Mouse (Mus musculus): Measurements from ENCODE around the gene Sytl2. TPM values are rescaled to one million over a fixed set of nuclear protein-coding genes. Genes with fewer than 3 reads are reported as not detected.

Gene Sytl2
- polyA plus RNA-seq, 1 experiment = 5.9 TPM

DNA sequence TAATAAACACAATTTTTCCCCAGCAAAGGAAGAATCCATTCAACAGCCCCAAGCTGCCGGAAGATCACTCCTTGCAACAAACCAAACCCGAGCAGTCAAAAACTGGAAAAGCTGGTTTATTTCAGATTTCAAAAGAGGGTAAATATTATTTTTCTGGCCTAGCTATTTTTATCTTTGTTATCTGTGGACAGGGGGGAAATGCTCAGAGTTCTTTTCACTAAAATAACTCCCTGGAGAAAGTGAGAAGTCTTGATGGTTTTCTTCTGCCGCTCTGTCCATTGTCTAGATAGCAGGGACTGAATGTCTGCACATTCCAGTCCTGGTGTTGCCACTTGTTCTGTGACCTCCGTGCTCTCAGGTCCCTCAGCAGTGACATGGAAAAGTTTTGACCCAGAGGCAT, 70.8 kb downstream of the Sytl2 start:
- no peak for TF ChIP-seq CTCF (IDR thresholded peaks at IDR 0.05; ENCODE audit: borderline replicate concordance, control insufficient read depth, extremely low read depth, insufficient read depth, low read length, poor library complexity)
- TF ChIP-seq POLR2A (IDR thresholded peaks at IDR 0.05; ENCODE audit: control insufficient read depth, extremely low read depth, insufficient read depth, low read length, poor library complexity) = no peak
- no peak for DNase-seq
- Histone ChIP-seq H3K36me3 (ENCODE audit: control insufficient read depth, insufficient read depth, low read length) (no peaks in the 10 kb centered on the region), H3K27me3 (ENCODE audit: control insufficient read depth, insufficient read depth, low read length) (no peaks in the 10 kb centered on the region), H3K4me1 (replicated peaks; ENCODE audit: control insufficient read depth, insufficient read depth, low read length) (no peaks in the 10 kb centered on the region), H3K4me3 (ENCODE audit: control insufficient read depth, insufficient read depth, low read length) (no peak overlapping the region), H3K27ac (ENCODE audit: control insufficient read depth, insufficient read depth, low read length) (no peak overlapping the region)
- WGBS = 95% methylated on average over 4 of the region's 4 CpGs

DNA sequence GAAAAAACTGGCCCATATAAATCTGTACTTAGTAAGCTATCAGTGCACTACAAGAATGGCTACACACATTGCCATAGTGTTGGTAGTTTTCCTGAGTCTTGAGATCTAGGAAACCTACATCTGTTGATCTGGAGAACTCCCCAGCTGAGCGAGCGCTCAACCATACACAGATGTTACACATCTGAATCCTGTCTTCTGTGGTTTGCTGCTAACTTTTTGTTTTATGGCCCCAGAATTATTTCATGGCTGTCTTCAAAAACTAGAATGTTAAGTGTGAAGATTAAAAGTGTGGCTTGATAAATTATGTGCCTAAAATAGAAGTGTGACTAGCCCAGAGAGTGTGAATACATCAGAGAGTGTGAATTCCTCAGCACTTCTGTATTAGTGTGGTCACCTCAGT, 82.4 kb downstream of the Sytl2 start:
- WGBS = 55% methylated on average over 2 of the region's 2 CpGs
- H3K36me3 ChIP-seq (ENCODE audit: control insufficient read depth, insufficient read depth, low read length) = no peaks in the 10 kb centered on the region
- no peak for DNase-seq
- H3K27ac ChIP-seq (ENCODE audit: control insufficient read depth, insufficient read depth, low read length) = no peak overlapping the region
- no peak for TF ChIP-seq POLR2A (IDR thresholded peaks at IDR 0.05; ENCODE audit: control insufficient read depth, extremely low read depth, insufficient read depth, low read length, poor library complexity)
- no peak for TF ChIP-seq CTCF (IDR thresholded peaks at IDR 0.05; ENCODE audit: borderline replicate concordance, control insufficient read depth, extremely low read depth, insufficient read depth, low read length, poor library complexity)
- H3K27me3 ChIP-seq (ENCODE audit: control insufficient read depth, insufficient read depth, low read length) = no peaks in the 10 kb centered on the region
- H3K4me1 ChIP-seq (replicated peaks; ENCODE audit: control insufficient read depth, insufficient read depth, low read length) = no peaks in the 10 kb centered on the region
- H3K4me3 ChIP-seq (ENCODE audit: control insufficient read depth, insufficient read depth, low read length) = no peak overlapping the region

DNA sequence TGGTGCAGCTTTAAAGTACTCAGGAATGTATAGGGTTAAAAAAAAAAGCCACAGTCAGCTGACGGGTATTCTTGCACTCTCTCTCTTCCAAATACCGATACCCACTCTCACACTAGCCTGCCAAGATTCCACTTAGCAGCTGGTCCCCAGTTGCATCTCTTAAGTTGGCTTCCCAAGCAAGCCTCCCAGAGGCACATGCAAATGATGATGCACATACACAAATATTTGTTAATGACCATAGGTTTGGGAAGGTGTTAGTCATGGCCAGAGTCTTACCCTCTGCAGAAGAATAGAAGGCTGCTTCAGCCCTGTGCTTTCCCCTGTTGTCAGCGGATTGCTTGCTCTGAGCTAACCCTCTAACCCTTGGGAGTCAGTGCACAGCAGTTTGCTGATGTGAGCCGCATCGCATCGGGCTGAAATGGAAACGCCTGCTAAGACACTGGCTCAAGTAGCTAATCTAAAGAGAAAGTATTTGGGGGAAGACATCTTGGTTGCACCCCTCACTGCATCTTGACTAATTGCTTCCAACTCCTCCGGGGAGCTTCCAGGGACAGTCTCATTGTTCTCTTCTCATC, 84.9 kb downstream of the Sytl2 start:
- Histone ChIP-seq H3K4me3 (ENCODE audit: control insufficient read depth, insufficient read depth, low read length) (no peak overlapping the region), H3K36me3 (ENCODE audit: control insufficient read depth, insufficient read depth, low read length) (no peaks in the 10 kb centered on the region), H3K4me1 (replicated peaks; ENCODE audit: control insufficient read depth, insufficient read depth, low read length) (no peaks in the 10 kb centered on the region), H3K27me3 (ENCODE audit: control insufficient read depth, insufficient read depth, low read length) (no peaks in the 10 kb centered on the region), H3K27ac (ENCODE audit: control insufficient read depth, insufficient read depth, low read length) (no peak overlapping the region)
- no peak for DNase-seq
- WGBS = 50% methylated on average over 8 of the region's 8 CpGs
- TF ChIP-seq POLR2A (IDR thresholded peaks at IDR 0.05; ENCODE audit: control insufficient read depth, extremely low read depth, insufficient read depth, low read length, poor library complexity) (no peak), CTCF (IDR thresholded peaks at IDR 0.05; ENCODE audit: borderline replicate concordance, control insufficient read depth, extremely low read depth, insufficient read depth, low read length, poor library complexity) (no peak)

DNA sequence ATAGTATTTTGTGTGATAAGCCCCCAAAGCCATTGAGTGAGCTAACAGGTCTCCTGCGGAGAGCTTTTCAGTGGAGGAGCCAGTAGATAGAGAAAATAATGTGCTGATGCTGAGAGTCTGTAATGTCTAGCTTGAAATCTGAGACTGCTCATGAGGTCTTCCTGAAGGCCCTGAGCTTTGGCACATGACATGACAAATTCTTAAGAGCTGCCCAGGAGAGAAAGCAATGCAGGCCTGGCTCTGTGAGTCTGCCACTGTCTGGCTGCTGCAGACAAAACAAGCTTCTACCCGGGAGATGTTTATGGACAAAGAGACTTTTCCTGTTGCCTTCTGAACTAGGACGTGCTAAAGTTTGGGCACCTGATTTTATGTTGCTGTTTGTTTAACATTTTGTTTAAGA, 87.7 kb downstream of the Sytl2 start:
- no peak for TF ChIP-seq POLR2A (IDR thresholded peaks at IDR 0.05; ENCODE audit: control insufficient read depth, extremely low read depth, insufficient read depth, low read length, poor library complexity)
- no peak for TF ChIP-seq CTCF (IDR thresholded peaks at IDR 0.05; ENCODE audit: borderline replicate concordance, control insufficient read depth, extremely low read depth, insufficient read depth, low read length, poor library complexity)
- no peak overlapping the region for H3K27ac ChIP-seq (ENCODE audit: control insufficient read depth, insufficient read depth, low read length)
- no peaks in the 10 kb centered on the region for H3K36me3 ChIP-seq (ENCODE audit: control insufficient read depth, insufficient read depth, low read length)
- no peaks in the 10 kb centered on the region for H3K27me3 ChIP-seq (ENCODE audit: control insufficient read depth, insufficient read depth, low read length)
- no peak overlapping the region for H3K4me3 ChIP-seq (ENCODE audit: control insufficient read depth, insufficient read depth, low read length)
- H3K4me1 ChIP-seq (replicated peaks; ENCODE audit: control insufficient read depth, insufficient read depth, low read length) = no peaks in the 10 kb centered on the region
- DNase-seq = no peak
- WGBS = 94% methylated on average over 3 of the region's 3 CpGs

DNA sequence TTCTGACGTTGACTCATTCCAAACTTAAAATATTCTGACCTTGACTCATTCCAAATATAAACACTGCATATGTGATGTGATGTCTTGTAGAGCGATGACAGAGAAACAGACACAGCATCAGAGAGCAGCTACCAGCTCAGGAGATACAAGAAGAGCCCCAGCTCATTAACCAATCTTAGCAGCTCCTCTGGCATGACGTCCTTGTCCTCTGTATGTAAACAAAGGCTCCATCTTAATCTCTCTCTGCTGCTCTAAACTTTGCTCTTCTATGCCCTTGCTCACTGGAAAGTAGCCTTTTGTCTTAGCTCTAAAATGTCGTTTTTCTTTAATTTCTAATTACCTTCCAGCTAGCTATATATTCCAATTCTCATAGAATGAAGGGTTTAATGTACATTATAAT, 93.0 kb downstream of the Sytl2 start:
- TF ChIP-seq POLR2A (IDR thresholded peaks at IDR 0.05; ENCODE audit: control insufficient read depth, extremely low read depth, insufficient read depth, low read length, poor library complexity) (no peak), CTCF (IDR thresholded peaks at IDR 0.05; ENCODE audit: borderline replicate concordance, control insufficient read depth, extremely low read depth, insufficient read depth, low read length, poor library complexity) (no peak)
- Histone ChIP-seq H3K27me3 (ENCODE audit: control insufficient read depth, insufficient read depth, low read length) (no peaks in the 10 kb centered on the region), H3K4me1 (replicated peaks; ENCODE audit: control insufficient read depth, insufficient read depth, low read length) (no peaks in the 10 kb centered on the region), H3K27ac (ENCODE audit: control insufficient read depth, insufficient read depth, low read length) (no peak overlapping the region), H3K4me3 (ENCODE audit: control insufficient read depth, insufficient read depth, low read length) (no peak overlapping the region), H3K36me3 (ENCODE audit: control insufficient read depth, insufficient read depth, low read length) (no peaks in the 10 kb centered on the region)
- no peak for DNase-seq
- WGBS = 90% methylated on average over 4 of the region's 4 CpGs

DNA sequence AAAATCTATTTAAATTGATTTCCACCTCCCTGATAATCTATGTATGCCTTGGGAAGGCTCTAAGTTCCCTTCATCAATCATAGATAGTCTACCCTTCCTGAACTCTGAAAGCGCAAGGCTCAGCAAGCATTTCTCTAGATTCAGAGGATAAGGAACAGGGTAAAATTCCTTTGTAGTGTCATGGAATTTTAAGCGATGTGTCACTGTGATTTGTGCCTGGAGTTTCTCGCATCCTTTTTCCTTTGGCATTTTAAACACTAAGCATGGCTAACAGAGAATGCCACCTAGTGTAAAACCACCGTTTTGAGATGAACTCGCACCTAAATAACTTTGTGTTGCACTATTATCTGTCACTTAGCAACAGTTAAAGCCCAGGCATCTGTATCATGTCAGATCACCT, 93.9 kb downstream of the Sytl2 start:
- Histone ChIP-seq H3K4me3 (ENCODE audit: control insufficient read depth, insufficient read depth, low read length) (no peak overlapping the region), H3K36me3 (ENCODE audit: control insufficient read depth, insufficient read depth, low read length) (no peaks in the 10 kb centered on the region), H3K27me3 (ENCODE audit: control insufficient read depth, insufficient read depth, low read length) (no peaks in the 10 kb centered on the region), H3K27ac (ENCODE audit: control insufficient read depth, insufficient read depth, low read length) (no peak overlapping the region), H3K4me1 (replicated peaks; ENCODE audit: control insufficient read depth, insufficient read depth, low read length) (no peaks in the 10 kb centered on the region)
- TF ChIP-seq POLR2A (IDR thresholded peaks at IDR 0.05; ENCODE audit: control insufficient read depth, extremely low read depth, insufficient read depth, low read length, poor library complexity) (no peak), CTCF (IDR thresholded peaks at IDR 0.05; ENCODE audit: borderline replicate concordance, control insufficient read depth, extremely low read depth, insufficient read depth, low read length, poor library complexity) (no peak)
- DNase-seq = no peak
- 88% methylated on average over 5 of the region's 5 CpGs for WGBS

DNA sequence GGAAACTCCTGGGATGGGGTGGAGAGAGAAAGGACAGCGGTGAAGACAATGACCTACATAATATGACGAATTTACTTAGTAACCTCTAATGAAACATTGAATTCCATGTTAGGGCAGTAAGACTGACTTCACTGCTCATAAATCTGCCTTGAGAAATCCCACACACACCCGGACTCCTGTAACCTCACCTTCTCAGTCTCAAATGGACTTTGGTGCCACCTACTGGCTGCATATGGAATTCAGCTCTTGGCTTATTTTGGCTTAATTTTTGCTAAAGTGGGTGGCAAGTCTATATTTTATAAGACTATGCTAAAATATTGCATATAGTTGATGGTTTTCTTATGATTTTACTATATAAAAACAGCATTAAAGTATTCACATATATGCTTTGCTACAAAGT, 107.9 kb downstream of the Sytl2 start:
- Histone ChIP-seq H3K4me3 (ENCODE audit: control insufficient read depth, insufficient read depth, low read length) (no peak overlapping the region), H3K4me1 (replicated peaks; ENCODE audit: control insufficient read depth, insufficient read depth, low read length) (no peaks in the 10 kb centered on the region), H3K36me3 (ENCODE audit: control insufficient read depth, insufficient read depth, low read length) (no peaks in the 10 kb centered on the region), H3K27ac (ENCODE audit: control insufficient read depth, insufficient read depth, low read length) (no peak overlapping the region), H3K27me3 (ENCODE audit: control insufficient read depth, insufficient read depth, low read length) (no peaks in the 10 kb centered on the region)
- WGBS = 51% methylated on average over 3 of the region's 3 CpGs
- no peak for TF ChIP-seq POLR2A (IDR thresholded peaks at IDR 0.05; ENCODE audit: control insufficient read depth, extremely low read depth, insufficient read depth, low read length, poor library complexity)
- TF ChIP-seq CTCF (IDR thresholded peaks at IDR 0.05; ENCODE audit: borderline replicate concordance, control insufficient read depth, extremely low read depth, insufficient read depth, low read length, poor library complexity) = no peak
- DNase-seq = peak; percentile 69
